Mouse (Mus musculus) hindbrain, embryonic 14.5 days (tissue): ENCODE data around the gene Gm10188. TPM values are rescaled to one million over a fixed set of nuclear protein-coding genes. Genes with fewer than 3 reads are reported as not detected.

ENCODE experiments used
- ATAC-seq: fragments of 200-750 bp; cut with Nextera tagmentation; 2 replicates; pipeline ENCODE4 v1.8.0; 2017; ENCODE audit warnings: moderate number of reproducible peaks, mild to moderate bottlenecking, moderate TSS enrichment, moderate library complexity; ENCODE audit not compliant: low FRiP score
- DNase-seq: peaks from one replicate; pipeline ENCODE4 v3.0.0-alpha.2; 2015; ENCODE audit warnings: low spot score
- H3K27ac ChIP-seq: fragments of 300-500 bp; sonication (generic); 2 replicates; pipeline ENCODE4 v1.5.1; 2014; ENCODE audit warnings: mild to moderate bottlenecking, moderate library complexity
- H3K27me3 ChIP-seq: fragments of 300-500 bp; sonication (generic); 2 replicates; pipeline ENCODE4 v1.6.1; 2014; ENCODE audit warnings: mild to moderate bottlenecking, low read length, mixed read lengths; ENCODE audit not compliant: control insufficient read depth, insufficient read depth
- H3K36me3 ChIP-seq: fragments of 300-500 bp; sonication (generic); replicated peaks from 2 replicates; pipeline ENCODE4 v1.6.1; 2014; ENCODE audit not compliant: control insufficient read depth, insufficient read depth
- H3K4me1 ChIP-seq: fragments of 300-500 bp; sonication (generic); replicated peaks from 2 replicates; pipeline ENCODE4 v1.6.1; 2014; ENCODE audit warnings: antibody characterized with exemption, low read length, mixed read lengths; ENCODE audit not compliant: control insufficient read depth, insufficient read depth
- H3K4me2 ChIP-seq: fragments of 300-500 bp; sonication (generic); replicated peaks from 2 replicates; pipeline ENCODE4 v1.6.1; 2014; ENCODE audit warnings: mild to moderate bottlenecking, moderate library complexity
- H3K4me3 ChIP-seq: fragments of 300-500 bp; sonication (generic); replicated peaks from 2 replicates; pipeline ENCODE4 v1.5.1; 2014; ENCODE audit warnings: mild to moderate bottlenecking, low read length
- H3K9ac ChIP-seq: fragments of 300-500 bp; sonication (generic); 2 replicates; pipeline ENCODE4 v1.6.1; 2014
- H3K9me3 ChIP-seq: fragments of 300-500 bp; sonication (generic); 2 replicates; pipeline ENCODE4 v1.6.1; 2016; ENCODE audit warnings: low read length; ENCODE audit not compliant: control insufficient read depth
- WGBS: fragments of 180-500 bp; shearing (Covaris S2); extraction: QIAGEN DNeasy Blood & Tissue Kit; methylation state at CpG from one replicate; pipeline ENCODE4 v1.1.7; 2014; 5-methylcytosine and 5-hydroxymethylcytosine counted together
- polyA plus RNA-seq: library from polyadenylated mRNA; unstranded; fragments of >200 nt; fragmentation: Nextera tagmentation; extraction: Ambion mirVana; gene quantifications from 2 replicates; pipeline ENCODE4 v1.2.1, GENCODE M21; 2014

Gene Gm10188
- polyA plus RNA-seq, 1 experiment from 2014 or later: 0.47 TPM

DNA sequence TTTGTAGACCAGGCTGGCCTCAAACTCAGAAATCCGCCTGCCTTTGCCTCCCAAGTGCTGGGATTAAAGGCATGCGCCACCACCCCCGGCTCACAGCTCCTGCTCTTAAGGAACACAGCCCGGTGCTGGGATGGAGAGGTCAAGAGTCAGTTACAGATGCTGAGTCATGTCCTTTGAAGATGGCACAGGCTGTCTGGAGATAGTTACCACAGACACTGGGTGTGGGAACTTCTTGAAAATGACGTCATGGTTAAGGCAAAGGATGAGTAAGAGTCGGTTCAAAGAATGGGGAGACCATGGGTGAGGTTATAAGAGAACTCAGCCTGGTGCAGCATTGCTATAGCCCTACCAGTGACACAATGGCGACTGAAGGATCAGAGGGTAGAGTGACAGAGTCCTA is 35.0 kb upstream of the Gm10188 start:
- Histone ChIP-seq H3K4me2 (no peak overlapping the region), H3K27ac (no peak overlapping the region), H3K36me3 (no peaks in the 10 kb centered on the region), H3K4me3 (no peak overlapping the region), H3K27me3 (no peaks in the 10 kb centered on the region), H3K4me1 (peaks cover 4% of the 10 kb centered on the region), H3K9me3 (no peaks in the 10 kb centered on the region), H3K9ac (no peak overlapping the region)
- DNase-seq (no peak), ATAC-seq (no peak)
- 75% methylated on average over 7 of the region's 7 CpGs for WGBS

DNA sequence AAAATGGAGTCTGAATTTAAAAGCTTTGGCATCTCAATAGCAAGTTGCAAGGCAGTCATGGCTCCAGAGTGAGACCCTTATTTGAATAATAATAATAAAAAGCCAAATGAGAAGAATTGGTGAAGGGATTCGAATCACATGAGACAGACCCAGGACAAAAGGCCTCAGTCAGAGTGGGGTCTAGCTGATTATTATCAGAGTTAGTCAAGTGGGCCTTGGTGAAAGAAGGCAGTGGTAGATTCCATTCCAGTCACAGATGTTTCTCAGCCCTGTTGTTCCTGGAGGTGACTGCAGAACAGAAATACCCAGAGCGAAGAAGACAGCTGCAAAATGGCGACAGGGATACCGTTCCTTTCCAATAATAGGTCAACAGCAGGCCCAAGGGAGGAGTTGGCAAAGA is 34.1 kb upstream of the Gm10188 start:
- Histone ChIP-seq H3K4me1 (no peaks in the 10 kb centered on the region), H3K4me3 (no peak overlapping the region), H3K4me2 (no peak overlapping the region), H3K27me3 (no peaks in the 10 kb centered on the region), H3K9ac (no peak overlapping the region), H3K36me3 (no peaks in the 10 kb centered on the region), H3K27ac (no peak overlapping the region), H3K9me3 (no peaks in the 10 kb centered on the region)
- no peak for ATAC-seq
- DNase-seq: no peak
- WGBS: 59% methylated on average over 4 of the region's 4 CpGs

- Histone ChIP-seq H3K27me3 (no peaks in the 10 kb centered on the region), H3K4me3 (no peak overlapping the region), H3K4me2 (no peak overlapping the region), H3K27ac (no peak overlapping the region), H3K4me1 (no peaks in the 10 kb centered on the region), H3K36me3 (0 out of 2 replicates have a peak, but pooled peaks cover 5% of the 10 kb centered on the region), H3K9ac (no peak overlapping the region), H3K9me3 (no peaks in the 10 kb centered on the region)
- 70% methylated on average over 5 of the region's 5 CpGs for WGBS
- ATAC-seq: no peak
- no peak for DNase-seq
Measured at GRCm38 (mm10) chr1:132261058-132261457, 31.5 kb upstream of the Gm10188 start.

DNA sequence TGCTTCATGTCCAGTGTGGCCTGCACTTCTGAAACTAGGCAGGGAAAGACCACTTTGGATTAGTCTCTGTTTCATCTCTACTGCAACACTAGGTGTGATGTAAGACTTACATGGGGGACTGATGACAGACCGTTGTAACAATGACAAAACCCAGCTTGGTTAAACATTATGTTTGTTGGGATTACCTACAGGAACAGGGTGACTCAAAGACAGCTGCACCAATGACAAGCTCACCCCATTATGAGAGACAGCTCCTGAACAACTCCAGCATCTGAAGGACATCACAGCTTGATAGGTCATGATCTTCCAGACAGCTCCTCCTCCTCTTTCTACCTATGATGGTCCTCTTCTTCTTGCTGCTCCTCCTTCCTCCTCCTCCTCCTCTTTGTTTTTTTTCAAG is 30.8 kb upstream of the Gm10188 start:
- H3K27ac ChIP-seq: no peak overlapping the region
- WGBS: 97% methylated on average over 1 of the region's 1 CpGs
- no peak for ATAC-seq

DNA sequence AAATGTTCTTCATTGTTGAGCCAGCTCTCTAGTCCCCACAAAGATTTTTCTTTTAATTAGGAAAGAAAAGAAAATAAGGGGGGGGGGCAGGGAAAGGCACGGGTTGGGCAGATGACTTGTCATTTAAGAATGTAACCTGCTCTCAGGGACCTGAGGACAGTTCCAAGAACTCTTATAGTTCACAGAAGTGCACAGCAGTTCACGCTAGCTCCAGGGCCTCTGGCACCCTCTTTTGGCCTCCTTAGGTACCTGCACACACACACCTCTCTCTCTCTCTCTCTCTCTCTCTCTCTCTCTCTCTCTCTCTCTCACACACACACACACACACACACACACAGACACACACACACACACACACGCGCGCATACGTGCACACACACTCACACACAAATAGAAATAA is 24.9 kb upstream of the Gm10188 start:
- H3K4me1 ChIP-seq: no peaks in the 10 kb centered on the region
- H3K36me3 ChIP-seq: 0 out of 2 replicates have a peak, but pooled peaks cover 5% of the 10 kb centered on the region
- WGBS: 89% methylated on average over 6 of the region's 6 CpGs
- H3K9me3 ChIP-seq: no peaks in the 10 kb centered on the region
- H3K9ac ChIP-seq: no peak overlapping the region
- no peak overlapping the region for H3K4me3 ChIP-seq
- no peak for DNase-seq
- no peaks in the 10 kb centered on the region for H3K27me3 ChIP-seq
- no peak for ATAC-seq
- H3K4me2 ChIP-seq: no peak overlapping the region
- no peak overlapping the region for H3K27ac ChIP-seq

More for the DNA sequence above, 30.8 kb upstream of the Gm10188 start:
- H3K4me3 ChIP-seq: no peak overlapping the region
- H3K4me1 ChIP-seq: no peaks in the 10 kb centered on the region
- no peak overlapping the region for H3K9ac ChIP-seq
- no peaks in the 10 kb centered on the region for H3K9me3 ChIP-seq
- no peaks in the 10 kb centered on the region for H3K27me3 ChIP-seq
- H3K4me2 ChIP-seq: no peak overlapping the region
- 0 out of 2 replicates have a peak, but pooled peaks cover 5% of the 10 kb centered on the region for H3K36me3 ChIP-seq
- DNase-seq: no peak

- H3K9ac ChIP-seq: no peak overlapping the region
- no peaks in the 10 kb centered on the region for H3K9me3 ChIP-seq
- no peak overlapping the region for H3K4me3 ChIP-seq
- H3K27me3 ChIP-seq: no peaks in the 10 kb centered on the region
- 91% methylated on average over 4 of the region's 4 CpGs for WGBS
- H3K4me1 ChIP-seq: no peaks in the 10 kb centered on the region
- ATAC-seq (no peak), DNase-seq (no peak)
- no peak overlapping the region for H3K27ac ChIP-seq
- H3K36me3 ChIP-seq: no peaks in the 10 kb centered on the region
- no peak overlapping the region for H3K4me2 ChIP-seq
Measured at GRCm38 (mm10) chr1:132246641-132247040, 17.1 kb upstream of the Gm10188 start.

GRCm38 (mm10) chr1:132246137-132246536 is 16.6 kb upstream of the Gm10188 start:
- H3K4me2 ChIP-seq: no peak overlapping the region
- H3K27me3 ChIP-seq: no peaks in the 10 kb centered on the region

GRCm38 (mm10) chr1:132245010-132245409 is 15.4 kb upstream of the Gm10188 start:
- no peak for DNase-seq

More at GRCm38 (mm10) chr1:132246137-132246536, 16.6 kb upstream of the Gm10188 start:
- ATAC-seq (no peak), DNase-seq (no peak)
- 70% methylated on average over 6 of the region's 6 CpGs for WGBS
- no peak overlapping the region for H3K27ac ChIP-seq
- H3K4me1 ChIP-seq: no peaks in the 10 kb centered on the region
- no peaks in the 10 kb centered on the region for H3K36me3 ChIP-seq
- no peak overlapping the region for H3K4me3 ChIP-seq
- no peak overlapping the region for H3K9ac ChIP-seq
- no peaks in the 10 kb centered on the region for H3K9me3 ChIP-seq

DNA sequence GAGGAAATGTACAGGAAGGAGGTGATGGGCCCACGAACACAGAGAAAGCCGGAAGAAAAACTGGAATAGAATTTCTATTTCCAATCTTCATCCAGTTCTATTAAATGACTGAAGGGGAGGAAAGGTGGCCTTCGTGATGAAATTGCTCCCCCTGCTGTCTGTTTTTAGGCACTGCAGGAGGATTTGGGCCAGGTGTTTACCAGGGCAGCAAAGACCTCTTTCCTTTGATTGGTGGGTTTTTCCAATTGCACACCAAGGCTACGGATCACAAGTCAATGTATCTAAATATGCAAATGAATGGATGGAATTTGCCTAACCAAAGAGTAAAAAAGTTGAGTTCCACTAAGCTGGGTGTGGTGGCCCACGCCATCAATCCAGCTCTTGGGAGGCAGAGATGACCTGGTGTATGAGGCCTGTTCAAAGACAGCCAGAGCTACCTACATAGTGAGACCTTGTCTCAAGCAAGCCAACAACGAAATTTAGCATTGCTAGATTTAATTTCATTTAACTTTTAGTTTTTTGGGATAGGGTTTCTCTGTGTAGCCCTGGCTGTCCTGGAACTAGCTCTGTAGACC is 8.1 kb upstream of the Gm10188 start:
- Histone ChIP-seq H3K9ac (no peak overlapping the region), H3K4me1 (no peaks in the 10 kb centered on the region), H3K9me3 (no peaks in the 10 kb centered on the region), H3K27me3 (no peaks in the 10 kb centered on the region), H3K4me3 (no peak overlapping the region), H3K4me2 (no peak overlapping the region), H3K36me3 (no peaks in the 10 kb centered on the region), H3K27ac (no peak overlapping the region)
- 22% methylated on average over 6 of the region's 6 CpGs for WGBS
- DNase-seq: peak; percentile 85
- no peak; the same call in 1 of the 2 replicates for ATAC-seq

More at GRCm38 (mm10) chr1:132245010-132245409, 15.4 kb upstream of the Gm10188 start:
- Histone ChIP-seq H3K4me2 (no peak overlapping the region), H3K27ac (no peak overlapping the region), H3K4me3 (no peak overlapping the region), H3K9ac (no peak overlapping the region), H3K27me3 (no peaks in the 10 kb centered on the region), H3K9me3 (no peaks in the 10 kb centered on the region), H3K4me1 (no peaks in the 10 kb centered on the region), H3K36me3 (no peaks in the 10 kb centered on the region)
- 78% methylated on average over 5 of the region's 5 CpGs for WGBS
- no peak for ATAC-seq
